Comparison of ENCODE assay signal across 27 mouse cellular contexts in genomic region chr13:8956873-8957272, GRCm38 (mm10). TPM values are rescaled to one million over a fixed set of nuclear protein-coding genes. Genes with fewer than 3 reads are reported as not detected.
DNase-seq lines count a peak whose midpoint lies in the region; ATAC-seq and TF ChIP-seq lines count a peak whose summit lies in the region.
"Not testable (repeated sequence)": the region's sequence is repeated elsewhere in the genome, so short reads cannot be mapped to it uniquely, and the experiment has no call there.
"Had no signal": no experiment of that assay in that cellular context is flagged by ENCODE, and none has a peak within 500 bp of the region (broad histone marks: within the 10 kb centered on the region; RNA-seq: fewer than 3 reads in every experiment).

No protein-coding gene starts in this region.

- not testable (repeated sequence) for H3K27ac ChIP-seq in forebrain, embryonic 13.5 days; kidney, postnatal 0 days; liver, embryonic 13.5 days

- peak; percentile 67 for ATAC-seq in common myeloid progenitor, adult 5-6 weeks (replicated peaks; ENCODE audit: low read depth, poor library complexity, severe bottlenecking)
- ATAC-seq in forebrain, embryonic 13.5 days: 0 out of 2 replicates have a peak, but pooled peaks have one; percentile 16
- ATAC-seq in granulocyte monocyte progenitor cell, adult 5-6 weeks (replicated peaks; ENCODE audit: poor library complexity, severe bottlenecking): peak; percentile 49; the same call in 1 of the 2 replicates
- peak; percentile 48 to 63; a peak in 2 of 4 replicates for ATAC-seq in hematopoietic stem cell, adult 5-6 weeks (replicated peaks in 1 of 2; ENCODE audit: insufficient read depth in 1 of 2, low FRiP score in 2 of 2, low TSS enrichment in 1 of 2, low read depth in 1 of 2, poor library complexity in 2 of 2, severe bottlenecking in 2 of 2)
- ATAC-seq in kidney, postnatal 0 days (replicated peaks; ENCODE audit: low FRiP score, low read depth): 0 out of 2 replicates have a peak, but pooled peaks have one; percentile 7
- ATAC-seq in liver, embryonic 13.5 days (ENCODE audit: low read depth): peak; percentile 65
- peak; percentile 75 for ATAC-seq in megakaryocyte progenitor cell, adult 5-6 weeks (replicated peaks; ENCODE audit: poor library complexity)

- not testable (repeated sequence) for H3K9ac ChIP-seq in forebrain, embryonic 13.5 days; kidney, postnatal 0 days (ENCODE audit: low read depth, low read length); liver, embryonic 13.5 days

- H3K4me3 ChIP-seq in forebrain, embryonic 13.5 days; kidney, postnatal 0 days (replicated peaks; ENCODE audit: low read depth, low read length); liver, embryonic 13.5 days (replicated peaks): not testable (repeated sequence)

- not testable (repeated sequence) for H3K9me3 ChIP-seq in forebrain, embryonic 13.5 days (replicated peaks); kidney, postnatal 0 days (replicated peaks; ENCODE audit: low read length); liver, embryonic 13.5 days (replicated peaks)

- no CpG with 5 or more reads among the region's 5 CpGs for WGBS in forebrain, embryonic 13.5 days
- no CpG with 5 or more reads among the region's 5 CpGs for WGBS in kidney, postnatal 0 days
- no CpG with 5 or more reads among the region's 5 CpGs for WGBS in liver, embryonic 13.5 days (ENCODE audit: insufficient replicate concordance)

- not testable (repeated sequence) for DNase-seq in kidney, postnatal 0 days (ENCODE audit: low spot score); liver, embryonic 13.5 days

- not testable (repeated sequence) for H3K4me2 ChIP-seq in forebrain, embryonic 13.5 days; kidney, postnatal 0 days (ENCODE audit: low read length); liver, embryonic 13.5 days

- H3K4me1 ChIP-seq in forebrain, embryonic 13.5 days; kidney, postnatal 0 days (replicated peaks; ENCODE audit: insufficient read depth, low read length); liver, embryonic 13.5 days (replicated peaks): not testable (repeated sequence)

- not testable (repeated sequence) for H3K27me3 ChIP-seq in forebrain, embryonic 13.5 days; kidney, postnatal 0 days (ENCODE audit: insufficient read depth, low read length); liver, embryonic 13.5 days

- TF ChIP-seq CTCF in kidney, postnatal 0 days (IDR thresholded peaks at IDR 0.05; ENCODE audit: low read depth): not testable (repeated sequence)

- H3K36me3 ChIP-seq in forebrain, embryonic 13.5 days (ENCODE audit: poor library complexity, severe bottlenecking); kidney, postnatal 0 days (ENCODE audit: insufficient read depth, low read length); liver, embryonic 13.5 days: not testable (repeated sequence)

RNA-seq across cellular contexts. Expression of gene Idi2, which starts 4.2 kb away (rescaled TPM):
- total RNA-seq in common myeloid progenitor, adult 5-6 weeks (2017): not detected in 2 replicates
- 0.08 TPM in 1 of 2 replicates, not detected in the other for polyA plus RNA-seq in forebrain, embryonic 13.5 days (2015; fragmentation: Nextera tagmentation; extraction: Ambion mirVana)
- not detected in 2 replicates for total RNA-seq in granulocyte monocyte progenitor cell, adult 5-6 weeks (2014; fragmentation: Nextera tagmentation)
- total RNA-seq in granulocyte monocyte progenitor cell, adult 5-6 weeks (2017): not detected in 2 replicates
- total RNA-seq in hematopoietic stem cell, adult 5-6 weeks (2017): not detected in 2 replicates
- not detected in 2 replicates for polyA plus RNA-seq in kidney, postnatal 0 days (2015; fragmentation: Nextera tagmentation; extraction: Ambion mirVana)
- not detected in 2 replicates for polyA plus RNA-seq in liver, embryonic 13.5 days (2015; fragmentation: Nextera tagmentation; extraction: Ambion mirVana)
- not detected in 2 replicates for total RNA-seq in megakaryocyte progenitor cell, adult 5-6 weeks (2015)
- total RNA-seq in megakaryocyte progenitor cell, adult 5-6 weeks (2017): not detected in 2 replicates
- total RNA-seq: adrenal gland, adult 8-10 months; adrenal gland, postnatal 25 days; ES-E14; gastrocnemius, adult 8-10 months; gastrocnemius, postnatal 25 days; heart, adult 2 months; heart, postnatal 10 days; heart, postnatal 36 days; hindbrain, postnatal 0 days had no signal
- polyA plus RNA-seq: brain, embryonic 14.5 days; embryonic facial prominence, embryonic 11.5 days; forebrain, embryonic 12.5 days; forebrain, embryonic 16.5 days; gonadal fat pad, adult 2 months; heart, adult 2 months; heart, embryonic 10.5 days; heart, embryonic 13.5 days; hindbrain, embryonic 11.5 days; hindbrain, embryonic 14.5 days; hindbrain, postnatal 0 days; inflammation-experienced regulatory T-cells, adult 6 months had no signal

RNA-seq across cellular contexts. Expression of gene Gm9745, which starts 8.8 kb away (rescaled TPM):
- total RNA-seq in common myeloid progenitor, adult 5-6 weeks (2017): not detected in 2 replicates
- polyA plus RNA-seq in forebrain, embryonic 13.5 days (2015; fragmentation: Nextera tagmentation; extraction: Ambion mirVana): not detected in 2 replicates
- not detected in 2 replicates for total RNA-seq in granulocyte monocyte progenitor cell, adult 5-6 weeks (2014; fragmentation: Nextera tagmentation)
- not detected in 2 replicates for total RNA-seq in granulocyte monocyte progenitor cell, adult 5-6 weeks (2017)
- total RNA-seq in hematopoietic stem cell, adult 5-6 weeks (2017): not detected in 2 replicates
- polyA plus RNA-seq in kidney, postnatal 0 days (2015; fragmentation: Nextera tagmentation; extraction: Ambion mirVana): not detected in 2 replicates
- not detected in 2 replicates for polyA plus RNA-seq in liver, embryonic 13.5 days (2015; fragmentation: Nextera tagmentation; extraction: Ambion mirVana)
- not detected in 2 replicates for total RNA-seq in megakaryocyte progenitor cell, adult 5-6 weeks (2015)
- not detected in 2 replicates for total RNA-seq in megakaryocyte progenitor cell, adult 5-6 weeks (2017)
- total RNA-seq: adrenal gland, adult 8-10 months; adrenal gland, postnatal 25 days; ES-E14; gastrocnemius, adult 8-10 months; gastrocnemius, postnatal 25 days; heart, adult 2 months; heart, postnatal 10 days; heart, postnatal 36 days; hindbrain, postnatal 0 days had no signal
- polyA plus RNA-seq: activated CD4-positive, CD25-positive, alpha-beta regulatory T cell, adult 4 months; brain, embryonic 14.5 days; embryonic facial prominence, embryonic 11.5 days; forebrain, embryonic 12.5 days; forebrain, embryonic 16.5 days; gonadal fat pad, adult 2 months; heart, adult 2 months; heart, embryonic 10.5 days; heart, embryonic 13.5 days; hindbrain, embryonic 11.5 days; hindbrain, embryonic 14.5 days; hindbrain, postnatal 0 days; inflammation-experienced regulatory T-cells, adult 6 months had no signal

RNA-seq across cellular contexts. Expression of gene Gtpbp4, which starts 39.0 kb away (rescaled TPM):
- total RNA-seq in common myeloid progenitor, adult 5-6 weeks (2017): 164 and 207 TPM in 2 replicates
- polyA plus RNA-seq in forebrain, embryonic 13.5 days (2015; fragmentation: Nextera tagmentation; extraction: Ambion mirVana): 95.3 and 106 TPM in 2 replicates
- total RNA-seq in granulocyte monocyte progenitor cell, adult 5-6 weeks (2014; fragmentation: Nextera tagmentation): 71.1 and 85.6 TPM in 2 replicates
- total RNA-seq in granulocyte monocyte progenitor cell, adult 5-6 weeks (2017): 155 and 169 TPM in 2 replicates
- total RNA-seq in hematopoietic stem cell, adult 5-6 weeks (2017): 102 and 139 TPM in 2 replicates
- 61.0 and 65.4 TPM in 2 replicates for polyA plus RNA-seq in kidney, postnatal 0 days (2015; fragmentation: Nextera tagmentation; extraction: Ambion mirVana)
- polyA plus RNA-seq in liver, embryonic 13.5 days (2015; fragmentation: Nextera tagmentation; extraction: Ambion mirVana): 65.5 and 70.4 TPM in 2 replicates
- 120 and 127 TPM in 2 replicates for total RNA-seq in megakaryocyte progenitor cell, adult 5-6 weeks (2015)
- total RNA-seq in megakaryocyte progenitor cell, adult 5-6 weeks (2017): 135 and 165 TPM in 2 replicates

Comparison
In these comparisons a context has a peak if more than half of its experiments do, and no peak if none do; other contexts are left out.
1. ATAC-seq: peak in every context shown above with its lines; median percentile 75 in megakaryocyte progenitor cell, adult 5-6 weeks; 67 in common myeloid progenitor, adult 5-6 weeks; 65 in liver, embryonic 13.5 days; 56 in hematopoietic stem cell, adult 5-6 weeks; 49 in granulocyte monocyte progenitor cell, adult 5-6 weeks; 16 in forebrain, embryonic 13.5 days; 7 in kidney, postnatal 0 days.